Mouse (Mus musculus) MEL (cell line): ENCODE measurements at regions not wholly inside any gene's neighbourhood (a gene's known extent, or its start where the extent isn't known, plus 50 kb on each side); places are given as distances from the start of the nearest gene placed in this dataset.

Experiments used
- DNase-seq: peaks from one replicate; pipeline ENCODE4 v3.0.0; 2011; ENCODE audit warnings: low read depth, low spot score
- H3K27ac ChIP-seq: 2 replicates; pipeline ENCODE4 v1.5.1; 2012; ENCODE audit warnings: low read depth, mild to moderate bottlenecking, control low read depth, low read length, moderate library complexity; ENCODE audit not compliant: control insufficient read depth
- H3K27me3 ChIP-seq, 2 experiments: fragments of 150-350 bp in 1 of 2; sonication (generic) in 1 of 2; 2 replicates each; pipeline ENCODE4 v1.6.1; 2012; ENCODE audit warnings: low read length in 2 of 2, mild to moderate bottlenecking in 2 of 2, improper control_type of control experiment in 1 of 2, moderate library complexity in 1 of 2; ENCODE audit not compliant: insufficient read depth in 2 of 2, control insufficient read depth in 1 of 2
- H3K36me3 ChIP-seq, 2 experiments: 2 replicates each; pipeline ENCODE4 v1.6.1; 2012 to 2014; ENCODE audit warnings: low read length in 2 of 2, improper control_type of control experiment in 1 of 2, inconsistent platforms in 1 of 2, mild to moderate bottlenecking in 1 of 2; ENCODE audit not compliant: insufficient read depth in 2 of 2, control insufficient read depth in 1 of 2
- H3K4me1 ChIP-seq, 2 experiments: fragments of 150-350 bp in 1 of 2; sonication (generic) in 1 of 2; 2 replicates each; pipeline ENCODE4 v1.6.1; 2012; ENCODE audit warnings: low read length in 2 of 2, improper control_type of control experiment in 1 of 2, mild to moderate bottlenecking in 1 of 2; ENCODE audit not compliant: insufficient read depth in 2 of 2, control insufficient read depth in 1 of 2
- H3K4me3 ChIP-seq, 2 experiments: fragments of 150-350 bp in 1 of 2; sonication (generic) in 1 of 2; 2 replicates each; pipeline ENCODE4 v1.5.1; 2012; ENCODE audit warnings: low read depth in 2 of 2, low read length in 2 of 2, mild to moderate bottlenecking in 2 of 2, moderate library complexity in 2 of 2, control low read depth in 1 of 2, improper control_type of control experiment in 1 of 2; ENCODE audit not compliant: control insufficient read depth in 1 of 2, insufficient read depth in 1 of 2
- H3K79me2 ChIP-seq: 2 replicates; pipeline ENCODE4 v1.6.1; 2012; ENCODE audit warnings: mild to moderate bottlenecking, low read length, moderate library complexity; ENCODE audit not compliant: control insufficient read depth, poor library complexity, insufficient read depth
- H3K9ac ChIP-seq: 2 replicates; pipeline ENCODE4 v1.6.1; 2012; ENCODE audit warnings: low read depth, mild to moderate bottlenecking, control low read depth, low read length, moderate library complexity; ENCODE audit not compliant: control insufficient read depth, poor library complexity, severe bottlenecking
- H3K9me3 ChIP-seq: fragments of 150-350 bp; sonication (generic); replicated peaks from 2 replicates; pipeline ENCODE4 v1.6.1; 2012; ENCODE audit warnings: mild to moderate bottlenecking, low read length, improper control_type of control experiment, moderate library complexity; ENCODE audit not compliant: insufficient read depth
- BHLHE40 ChIP-seq: IDR thresholded peaks from 2 replicates; pipeline ENCODE4 v1.6.1; 2012; ENCODE audit warnings: low read depth, mild to moderate bottlenecking, inconsistent platforms, low read length, improper control_type of control experiment, borderline replicate concordance
- CHD2 ChIP-seq: IDR thresholded peaks from 2 replicates; pipeline ENCODE4 v1.6.1; 2011; ENCODE audit warnings: low read length, improper control_type of control experiment
- CTCF ChIP-seq, 3 experiments: IDR thresholded peaks in 2 of 3; conservative IDR thresholded peaks in 1 of 3; 2 replicates each; pipeline ENCODE4 v1.5.1; 2011 to 2012; ENCODE audit warnings: low read length in 3 of 3, low read depth in 2 of 3, mild to moderate bottlenecking in 2 of 3, improper control_type of control experiment in 1 of 3, inconsistent platforms in 1 of 3, mixed read lengths in 1 of 3, moderate library complexity in 1 of 3; ENCODE audit not compliant: control insufficient read depth in 1 of 3, insufficient read depth in 1 of 3, poor library complexity in 1 of 3, severe bottlenecking in 1 of 3
- E2F4 ChIP-seq: IDR thresholded peaks from 2 replicates; pipeline ENCODE4 v1.6.1; 2011; ENCODE audit warnings: low read depth, low read length, improper control_type of control experiment, borderline replicate concordance
- ELF1 ChIP-seq: IDR thresholded peaks from 2 replicates; pipeline ENCODE4 v1.6.1; 2014; ENCODE audit warnings: low read depth, mild to moderate bottlenecking, inconsistent platforms, low read length, improper control_type of control experiment, moderate library complexity
- EP300 ChIP-seq, 2 experiments: IDR thresholded peaks; 2 replicates each; pipeline ENCODE4 v1.6.1; 2011; ENCODE audit warnings: improper control_type of control experiment in 2 of 2, low read length in 2 of 2, low read depth in 1 of 2, mild to moderate bottlenecking in 1 of 2
- ETS1 ChIP-seq: IDR thresholded peaks from 2 replicates; pipeline ENCODE4 v1.6.1; 2012; ENCODE audit warnings: low read depth, mild to moderate bottlenecking, inconsistent platforms, low read length, improper control_type of control experiment, moderate library complexity
- GABPA ChIP-seq: IDR thresholded peaks from 2 replicates; pipeline ENCODE4 v1.6.1; 2012; ENCODE audit warnings: low read depth, mild to moderate bottlenecking, inconsistent platforms, low read length, improper control_type of control experiment, moderate library complexity
- GATA1 ChIP-seq: IDR thresholded peaks from 2 replicates; pipeline ENCODE4 v1.6.1; 2011; ENCODE audit warnings: low read depth, low read length, improper control_type of control experiment
- HCFC1 ChIP-seq: IDR thresholded peaks from 2 replicates; pipeline ENCODE4 v1.6.1; 2012; ENCODE audit warnings: low read depth, mild to moderate bottlenecking, inconsistent platforms, low read length, improper control_type of control experiment, moderate library complexity
- KAT2A ChIP-seq: conservative IDR thresholded peaks from 2 replicates; pipeline ENCODE4 v1.6.1; 2012; ENCODE audit warnings: low read depth, low read length, improper control_type of control experiment, inconsistent platforms
- MXI1 ChIP-seq: IDR thresholded peaks from 2 replicates; pipeline ENCODE4 v1.6.1; 2011; ENCODE audit warnings: mild to moderate bottlenecking, low read depth, low read length, improper control_type of control experiment
- MYC ChIP-seq: IDR thresholded peaks from 2 replicates; pipeline ENCODE4 v1.6.1; 2011; ENCODE audit warnings: low read depth, mild to moderate bottlenecking, low read length, improper control_type of control experiment, moderate library complexity
- NELFE ChIP-seq: IDR thresholded peaks from 2 replicates; pipeline ENCODE4 v1.6.1; 2011; ENCODE audit warnings: low read depth, low read length, improper control_type of control experiment
- NRF1 ChIP-seq: IDR thresholded peaks from 2 replicates; pipeline ENCODE4 v1.6.1; 2014; ENCODE audit warnings: low read depth, mild to moderate bottlenecking, inconsistent platforms, low read length, improper control_type of control experiment, moderate library complexity; ENCODE audit not compliant: poor library complexity, insufficient read depth, severe bottlenecking
- POLR2AphosphoS2 ChIP-seq: IDR thresholded peaks from 2 replicates; pipeline ENCODE4 v1.6.1; 2011; ENCODE audit warnings: low read length, improper control_type of control experiment
- RCOR1 ChIP-seq: IDR thresholded peaks from 2 replicates; pipeline ENCODE4 v1.6.1; 2012; ENCODE audit warnings: low read depth, mild to moderate bottlenecking, inconsistent platforms, low read length, improper control_type of control experiment
- SIN3A ChIP-seq: IDR thresholded peaks from 2 replicates; pipeline ENCODE4 v1.6.1; 2012; ENCODE audit warnings: low read length, improper control_type of control experiment, inconsistent platforms
- SMC3 ChIP-seq: IDR thresholded peaks from 2 replicates; pipeline ENCODE4 v1.6.1; 2011; ENCODE audit warnings: low read depth, low read length, improper control_type of control experiment
- TAL1 ChIP-seq: IDR thresholded peaks from 2 replicates; pipeline ENCODE4 v1.6.1; 2012; ENCODE audit warnings: mild to moderate bottlenecking, inconsistent platforms, low read length, moderate library complexity, mixed read lengths
- TBP ChIP-seq: IDR thresholded peaks from 2 replicates; pipeline ENCODE4 v1.8.0; 2011; ENCODE audit warnings: low read depth, low read length, improper control_type of control experiment
- UBTF ChIP-seq: IDR thresholded peaks from 2 replicates; pipeline ENCODE4 v1.6.1; 2012; ENCODE audit warnings: low read depth, mild to moderate bottlenecking, inconsistent platforms, low read length, improper control_type of control experiment, moderate library complexity, borderline replicate concordance; ENCODE audit not compliant: insufficient read depth
- USF1 ChIP-seq: IDR thresholded peaks from 2 replicates; pipeline ENCODE4 v1.6.1; 2014; ENCODE audit warnings: low read depth, mild to moderate bottlenecking, inconsistent platforms, low read length, improper control_type of control experiment, moderate library complexity
- USF2 ChIP-seq, 2 experiments: IDR thresholded peaks; 2 replicates each; pipeline ENCODE4 v1.6.1; 2011 to 2012; ENCODE audit warnings: improper control_type of control experiment in 2 of 2, low read length in 2 of 2, borderline replicate concordance in 1 of 2, inconsistent platforms in 1 of 2, low read depth in 1 of 2, mild to moderate bottlenecking in 1 of 2; ENCODE audit not compliant: insufficient read depth in 1 of 2
- ZMIZ1 ChIP-seq: IDR thresholded peaks from 2 replicates; pipeline ENCODE4 v1.6.1; 2012; ENCODE audit warnings: low read depth, mild to moderate bottlenecking, inconsistent platforms, low read length, improper control_type of control experiment, moderate library complexity
- ZNF384 ChIP-seq: IDR thresholded peaks from 2 replicates; pipeline ENCODE4 v1.6.1; 2012; ENCODE audit warnings: low read depth, mild to moderate bottlenecking, inconsistent platforms, low read length, improper control_type of control experiment

- Histone ChIP-seq H3K9ac (no peak overlapping the region), H3K27ac (no peak overlapping the region), H3K79me2 (no peaks in the 10 kb centered on the region), H3K27me3 (no peaks in the 10 kb centered on the region; a peak in 1 of 4 replicates), H3K4me1 (peaks cover 0 to 2% of the 10 kb centered on the region in 2 experiments; a peak in 1 of 4 replicates), H3K36me3 (no peaks in the 10 kb centered on the region), H3K9me3 (no peaks in the 10 kb centered on the region), H3K4me3 (no peak overlapping the region)
- TF ChIP-seq UBTF (no peak), GATA1 (no peak), SMC3 (no peak), CHD2 (no peak), BHLHE40 (no peak), NRF1 (no peak), TAL1 (no peak), NELFE (no peak)
- DNase-seq: no peak
These were observed 803.8 kb upstream of the Nr2f1 start for GRCm38 (mm10) chr13:79003313-79003712.

GRCm38 (mm10) chr13:78998855-78999254, 799.3 kb upstream of the Nr2f1 start:
- Histone ChIP-seq H3K9me3 (no peaks in the 10 kb centered on the region), H3K4me3 (no peak overlapping the region), H3K4me1 (peaks cover 0 to 2% of the 10 kb centered on the region in 2 experiments; a peak in 1 of 4 replicates), H3K9ac (no peak overlapping the region), H3K79me2 (no peaks in the 10 kb centered on the region), H3K27me3 (no peaks in the 10 kb centered on the region; a peak in 1 of 4 replicates), H3K27ac (no peak overlapping the region), H3K36me3 (no peaks in the 10 kb centered on the region)
- DNase-seq: no peak
- TF ChIP-seq USF2 (IDR thresholded peaks at IDR 0.05; ENCODE audit: borderline replicate concordance in 1 of 2, insufficient read depth in 1 of 2, low read depth in 1 of 2, low read length in 2 of 2) (no peak), TBP (no peak), ETS1 (no peak), TAL1 (no peak), CTCF (IDR thresholded peaks at IDR 0.05 in 2 of 3, conservative IDR thresholded peaks at IDR 0.05 in 1 of 3; ENCODE audit: control insufficient read depth in 1 of 3, insufficient read depth in 1 of 3, low read depth in 2 of 3, low read length in 3 of 3, poor library complexity in 1 of 3, severe bottlenecking in 1 of 3) (no peak), MXI1 (no peak), RCOR1 (no peak), SMC3 (no peak), BHLHE40 (no peak), USF1 (no peak), ZNF384 (no peak)

GRCm38 (mm10) chr13:78992326-78992725, 792.8 kb upstream of the Nr2f1 start:
- Histone ChIP-seq H3K9ac (no peak overlapping the region), H3K27me3 (no peaks in the 10 kb centered on the region), H3K4me3 (no peak overlapping the region), H3K27ac (no peak overlapping the region), H3K36me3 (no peaks in the 10 kb centered on the region), H3K9me3 (no peaks in the 10 kb centered on the region), H3K79me2 (no peaks in the 10 kb centered on the region), H3K4me1 (no peaks in the 10 kb centered on the region)
- no peak for DNase-seq
- no peak for TF ChIP-seq CTCF (IDR thresholded peaks at IDR 0.05 in 2 of 3, conservative IDR thresholded peaks at IDR 0.05 in 1 of 3; ENCODE audit: control insufficient read depth in 1 of 3, insufficient read depth in 1 of 3, low read depth in 2 of 3, low read length in 3 of 3, poor library complexity in 1 of 3, severe bottlenecking in 1 of 3)
- TF ChIP-seq KAT2A: no peak
- TF ChIP-seq POLR2AphosphoS2: no peak
- no peak for TF ChIP-seq RCOR1
- TF ChIP-seq UBTF: no peak
- TF ChIP-seq ZMIZ1: no peak
- no peak for TF ChIP-seq CHD2
- no peak for TF ChIP-seq ELF1
- no peak for TF ChIP-seq SIN3A
- TF ChIP-seq MYC: no peak
- no peak for TF ChIP-seq SMC3
- TF ChIP-seq ETS1: no peak
- TF ChIP-seq HCFC1: no peak
- TF ChIP-seq EP300 (IDR thresholded peaks at IDR 0.05; ENCODE audit: low read depth in 1 of 2, low read length in 2 of 2): no peak
- no peak for TF ChIP-seq E2F4
- TF ChIP-seq GABPA: no peak
- TF ChIP-seq GATA1: no peak
